Mouse (Mus musculus) liver, adult 2 months (tissue): ENCODE results near the gene Dtx2.

Experiments used
- CTCF ChIP-seq: fragments of 200-500 bp; IDR thresholded peaks from 2 replicates; pipeline ENCODE4 v1.5.1; 2011; ENCODE audit warnings: low read depth, low read length, control low read depth
- POLR2A ChIP-seq: fragments of 200-500 bp; IDR thresholded peaks from 2 replicates; pipeline ENCODE4 v1.6.1; 2011; ENCODE audit warnings: low read length, control low read depth; ENCODE audit not compliant: insufficient read depth; ENCODE audit errors: extremely low read depth

- no peak for TF ChIP-seq POLR2A
- TF ChIP-seq CTCF = no peak
These were observed 9.9 kb downstream of the Dtx2 start for GRCm38 (mm10) chr5:136004537-136004936.
